ENCODE assay signal across 13 mouse cellular contexts in the genomic region with DNA sequence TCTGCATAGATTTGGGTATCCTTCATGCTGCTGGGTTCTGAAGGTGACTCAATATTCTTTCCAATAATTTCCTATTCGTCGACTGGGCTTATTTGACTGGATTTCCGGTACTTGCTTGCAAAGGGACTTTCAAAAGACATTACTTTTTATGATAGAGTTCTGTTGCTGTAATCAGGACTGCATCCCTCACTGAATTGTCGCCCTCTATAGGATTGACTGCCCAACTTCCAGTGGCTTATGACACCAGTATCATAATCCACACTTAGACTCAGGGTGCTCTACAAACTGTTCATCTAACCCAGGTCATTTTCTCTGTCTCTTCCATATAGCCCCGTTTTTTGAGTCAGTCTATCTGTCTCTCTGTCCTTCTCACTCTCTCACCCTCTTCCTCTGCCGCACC.
DNase-seq lines count a peak whose midpoint lies in the region; ATAC-seq and TF ChIP-seq lines count a peak whose summit lies in the region.
"Had no signal": no experiment of that assay in that cellular context is flagged by ENCODE, and none has a peak within 500 bp of the region (broad histone marks: within the 10 kb centered on the region; RNA-seq: fewer than 3 reads in every experiment).

No protein-coding gene starts in this region.

- H3K27me3 ChIP-seq in kidney, postnatal 0 days (ENCODE audit: insufficient read depth, low read length), result no peaks in the 10 kb centered on the region
- no peaks in the 10 kb centered on the region for H3K27me3 ChIP-seq in forebrain, embryonic 10.5 days (ENCODE audit: poor library complexity, severe bottlenecking)
- H3K27me3 ChIP-seq: hindbrain, embryonic 13.5 days; midbrain, embryonic 15.5 days had no signal

- H3K4me1 ChIP-seq in kidney, postnatal 0 days (replicated peaks; ENCODE audit: insufficient read depth, low read length), result 0 out of 2 replicates have a peak, but pooled peaks cover 3% of the 10 kb centered on the region
- H3K4me1 ChIP-seq in forebrain, embryonic 10.5 days, result peaks cover 6% of the 10 kb centered on the region; the same call in 1 of the 2 replicates
- H3K4me1 ChIP-seq: heart, embryonic 10.5 days had no signal

- no peak overlapping the region for H3K27ac ChIP-seq in kidney, postnatal 0 days
- H3K27ac ChIP-seq in forebrain, embryonic 10.5 days, result no peak overlapping the region
- H3K27ac ChIP-seq: heart, embryonic 10.5 days; hindbrain, embryonic 13.5 days; midbrain, embryonic 15.5 days had no signal

- no peaks in the 10 kb centered on the region for H3K9me3 ChIP-seq in kidney, postnatal 0 days (replicated peaks; ENCODE audit: low read length)
- H3K9me3 ChIP-seq in forebrain, embryonic 10.5 days, result no peaks in the 10 kb centered on the region
- H3K9me3 ChIP-seq: heart, embryonic 10.5 days; hindbrain, embryonic 13.5 days; midbrain, embryonic 15.5 days had no signal

- no peak overlapping the region for H3K9ac ChIP-seq in kidney, postnatal 0 days (ENCODE audit: low read depth, low read length)
- H3K9ac ChIP-seq: hindbrain, embryonic 13.5 days; midbrain, embryonic 15.5 days had no signal

- no peak overlapping the region for H3K4me2 ChIP-seq in kidney, postnatal 0 days (ENCODE audit: low read length)
- H3K4me2 ChIP-seq: hindbrain, embryonic 13.5 days; midbrain, embryonic 15.5 days had no signal

- H3K4me3 ChIP-seq in kidney, postnatal 0 days (replicated peaks; ENCODE audit: low read depth, low read length), result no peak overlapping the region
- no peak overlapping the region for H3K4me3 ChIP-seq in forebrain, embryonic 10.5 days
- H3K4me3 ChIP-seq: heart, embryonic 10.5 days; hindbrain, embryonic 13.5 days; midbrain, embryonic 15.5 days had no signal

- ATAC-seq in kidney, postnatal 0 days (replicated peaks; ENCODE audit: low FRiP score, low read depth), result no peak
- ATAC-seq in CD4-positive, CD25-positive, alpha-beta regulatory T cell, adult 4 months, result peak; percentile 92
- ATAC-seq in granulocyte monocyte progenitor cell, adult 5-6 weeks (replicated peaks; ENCODE audit: poor library complexity, severe bottlenecking), result peak; percentile 55
- ATAC-seq: midbrain, embryonic 15.5 days had no signal

- DNase-seq in kidney, postnatal 0 days (ENCODE audit: low spot score), result peak; percentile 58
- no peak for DNase-seq in kidney, postnatal 25 days
- peak; percentile 47 for DNase-seq in 3T3-L1 (ENCODE audit: low read depth, low spot score)
- DNase-seq in left cerebral cortex, adult 18-20 months (ENCODE audit: low spot score in 2 of 2), result no peak
- DNase-seq in forebrain, embryonic 10.5 days (ENCODE audit: extremely low spot score, low spot score), result no peak
- no peak for DNase-seq in adrenal gland, postnatal 10 days
- DNase-seq: cerebellum, adult 9-11 months; lung, adult 2 months had no signal

- H3K36me3 ChIP-seq in kidney, postnatal 0 days (ENCODE audit: insufficient read depth, low read length), result no peaks in the 10 kb centered on the region
- H3K36me3 ChIP-seq in forebrain, embryonic 10.5 days (replicated peaks), result no peaks in the 10 kb centered on the region
- H3K36me3 ChIP-seq: heart, embryonic 10.5 days; hindbrain, embryonic 13.5 days; midbrain, embryonic 15.5 days had no signal

- WGBS in kidney, postnatal 0 days, result 75% methylated on average over 6 of the region's 6 CpGs
- 75% methylated on average over 6 of the region's 6 CpGs for WGBS in forebrain, embryonic 10.5 days

- TF ChIP-seq CTCF in kidney, postnatal 0 days (IDR thresholded peaks at IDR 0.05; ENCODE audit: low read depth), result peak; percentile 66

Comparison
In these comparisons a context has a peak if more than half of its experiments do, and no peak if none do; other contexts are left out.
1. DNase-seq: peak in kidney, postnatal 0 days (single experiment) and 3T3-L1 (single experiment); none in kidney, postnatal 25 days (0 of 2), left cerebral cortex, adult 18-20 months (0 of 2), forebrain, embryonic 10.5 days (single experiment) and adrenal gland, postnatal 10 days (single experiment).